In the genomic region with DNA sequence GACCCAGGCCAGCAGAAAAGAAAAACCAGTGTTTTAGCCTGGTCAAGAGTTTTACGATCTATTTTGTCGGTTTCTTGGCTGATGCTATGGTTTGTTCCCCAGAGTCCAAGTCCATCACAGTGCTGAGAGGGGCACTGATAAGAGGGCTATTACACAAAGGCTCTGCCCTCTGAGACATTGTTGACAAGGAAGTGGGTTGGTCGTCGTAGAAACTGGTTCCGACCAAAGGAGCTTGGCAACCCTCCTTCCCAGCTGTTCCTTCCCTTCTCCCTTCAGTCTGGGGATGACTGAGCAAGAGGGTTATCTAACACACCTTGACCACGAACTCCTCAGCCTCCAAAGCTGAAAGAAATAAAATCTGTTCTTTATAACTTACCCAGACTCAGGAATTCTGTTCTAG, we compare ENCODE assay signal across 8 mouse cellular contexts. TPM values are rescaled to one million over a fixed set of nuclear protein-coding genes. Genes with fewer than 3 reads are reported as not detected.
DNase-seq lines count a peak whose midpoint lies in the region; ATAC-seq lines count a peak whose summit lies in the region.

A gene (minus strand): TSS at position 193 of the 400 bp plus-strand sequence.

- no peak for ATAC-seq in limb, embryonic 13.5 days (ENCODE audit: low FRiP score, low read depth)

- H3K4me3 ChIP-seq in limb, embryonic 13.5 days = no peak within 1 kb of the TSS

- 80% methylated on average over 6 of the region's 6 CpGs for WGBS in limb, embryonic 13.5 days

- H3K4me1 ChIP-seq in limb, embryonic 13.5 days = peaks cover 16% of the 10 kb centered on the region

- no peak within 1 kb of the TSS for H3K9ac ChIP-seq in limb, embryonic 13.5 days

- H3K27ac ChIP-seq in limb, embryonic 13.5 days = no peak within 1 kb of the TSS

- intact Hi-C loops in heart, postnatal 14 days (cut with DNase I) = no loop called here

- no peak within 1 kb of the TSS for H3K4me2 ChIP-seq in limb, embryonic 13.5 days (replicated peaks)

- H3K9me3 ChIP-seq in limb, embryonic 13.5 days = no peaks in the 10 kb centered on the region

- H3K27me3 ChIP-seq in limb, embryonic 13.5 days = no peaks in the 10 kb centered on the region

- DNase-seq in heart, adult 11 months = peak; percentile 88
- DNase-seq in heart, postnatal 14 days = no peak
- no peak for DNase-seq in thymus, postnatal 0 days (ENCODE audit: low spot score)
- DNase-seq in thymus, adult 18-20 months = no peak
- DNase-seq in testis, postnatal 10 days (ENCODE audit: low spot score) = peak; percentile 19
- DNase-seq in urinary bladder, postnatal 14 days (ENCODE audit: low spot score) = no peak
- no peak for DNase-seq in gastrocnemius, postnatal 25 days

- H3K36me3 ChIP-seq in limb, embryonic 13.5 days = no peaks in the 10 kb centered on the region

RNA-seq across cellular contexts. Expression of the gene that starts here (rescaled TPM):
- total RNA-seq in heart, postnatal 14 days (2021) = under 1 TPM; 0.31 to 0.44 TPM
- polyA plus RNA-seq in thymus, postnatal 0 days (2015; fragmentation: Nextera tagmentation; extraction: Ambion mirVana) = 19.1 and 23.8 TPM in 2 replicates
- 51.0 and 54.7 TPM in 2 replicates for polyA plus RNA-seq in limb, embryonic 13.5 days (2015; fragmentation: Nextera tagmentation; extraction: Ambion mirVana)
- 1 to 10 TPM in 1 of 2 experiments, under 1 TPM in 1; 0.49 to 1.7 TPM for total RNA-seq in gastrocnemius, postnatal 25 days (2021)

Comparison
In these comparisons a context has a peak if more than half of its experiments do, and no peak if none do; other contexts are left out.
1. DNase-seq: peak in heart, adult 11 months (single experiment) and testis, postnatal 10 days (single experiment); none in heart, postnatal 14 days (0 of 2), thymus, postnatal 0 days (single experiment), thymus, adult 18-20 months (0 of 2), urinary bladder, postnatal 14 days (single experiment) and gastrocnemius, postnatal 25 days (single experiment).